Mouse (Mus musculus): Measurements from ENCODE around the gene Pcyox1.
"Not testable (repeated sequence)": the region's sequence is repeated elsewhere in the genome, so short reads cannot be mapped to it uniquely, and the experiment has no call there.

Gene Pcyox1

GRCm38 (mm10) chr6:86397257-86397980 lies 465 bp upstream of the Pcyox1 start:
- peak; percentile 22 for DNase-seq

- peak; percentile 23 for DNase-seq
These were observed 985 bp downstream of the Pcyox1 start for GRCm38 (mm10) chr6:86395969-86396368.

DNA sequence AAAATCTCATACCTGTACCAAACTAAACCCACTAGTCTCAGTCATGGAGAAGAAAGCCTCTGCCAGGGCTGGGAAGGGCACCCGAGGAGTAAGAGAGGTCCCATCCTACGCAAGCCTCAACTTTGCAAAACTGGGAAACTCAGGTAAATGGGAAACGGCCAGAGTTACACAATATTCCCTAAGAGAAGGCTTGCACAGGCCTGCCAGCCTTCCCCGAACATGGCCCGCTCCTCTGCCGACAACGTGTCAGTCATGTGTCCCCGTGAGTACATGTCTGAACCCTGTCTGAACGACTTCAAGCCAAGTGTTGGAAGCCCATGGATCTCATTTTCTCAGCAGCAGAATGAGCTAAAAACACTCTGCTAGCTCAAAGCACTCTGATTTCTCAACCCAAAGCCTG lies 1.9 kb downstream of the Pcyox1 start:
- peak; percentile 29 for DNase-seq

DNA sequence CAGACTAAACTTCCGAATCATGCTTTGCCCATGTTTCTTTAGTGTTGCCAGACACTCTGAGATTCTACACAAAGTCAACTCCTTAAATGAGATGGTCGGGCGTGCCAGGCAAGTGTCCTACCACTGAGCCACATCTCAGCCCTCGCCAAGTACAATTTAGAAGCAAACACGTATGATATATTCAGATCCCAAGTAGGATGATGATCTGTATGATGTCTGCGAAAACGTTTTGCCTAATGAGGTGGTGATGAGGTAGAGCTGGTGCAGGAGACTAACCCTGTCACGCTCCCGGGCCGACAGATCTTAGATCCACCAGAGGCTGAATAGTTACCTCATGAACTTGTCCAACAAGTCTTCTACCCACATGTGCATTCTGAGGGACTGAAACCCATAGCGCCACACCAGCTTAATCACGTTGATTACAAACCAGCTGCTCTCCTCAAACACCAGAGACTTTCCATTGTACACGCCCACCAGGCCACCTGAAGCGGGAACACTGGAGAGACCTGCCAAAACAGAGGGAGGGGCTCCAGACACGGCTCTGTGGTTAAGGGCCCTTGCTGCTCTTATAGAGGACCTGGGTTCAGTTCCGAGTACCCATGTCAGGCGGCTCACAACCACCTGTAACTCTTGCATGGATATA lies 2.8 kb downstream of the Pcyox1 start:
- DNase-seq, result peak; percentile 49

- no peak for DNase-seq
These were observed 3.8 kb downstream of the Pcyox1 start for GRCm38 (mm10) chr6:86393187-86393586.

- no peak for DNase-seq
These were observed 5.6 kb downstream of the Pcyox1 start for GRCm38 (mm10) chr6:86391326-86391725.

DNA sequence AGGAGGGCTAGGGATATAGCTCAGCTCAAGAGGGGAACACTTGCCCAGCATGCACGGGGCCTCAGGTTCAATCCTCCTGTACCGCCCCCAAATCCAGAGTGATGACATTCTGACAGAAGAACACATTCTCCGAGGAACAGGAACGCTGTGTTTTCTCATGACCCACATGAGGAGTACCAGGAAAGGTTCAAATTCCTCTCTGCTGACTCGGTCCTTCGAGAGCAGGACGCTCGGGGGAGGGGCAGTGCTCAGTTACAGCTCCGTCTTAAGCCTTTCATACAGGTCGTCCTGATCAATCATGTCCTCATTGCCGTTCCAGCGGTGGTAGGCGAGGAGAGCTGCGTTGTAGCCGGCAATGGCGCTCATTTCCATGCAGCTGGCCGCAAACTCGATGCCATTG lies 8.5 kb downstream of the Pcyox1 start:
- DNase-seq, result no peak

- no peak for DNase-seq
These were observed 9.6 kb downstream of the Pcyox1 start for GRCm38 (mm10) chr6:86387313-86387712.

GRCm38 (mm10) chr6:86385362-86386104 lies 11.4 kb downstream of the Pcyox1 start:
- DNase-seq, result no peak

GRCm38 (mm10) chr6:86384692-86385091 lies 12.3 kb downstream of the Pcyox1 start:
- no peak for DNase-seq

- no peak for DNase-seq
These were observed 13.6 kb downstream of the Pcyox1 start for GRCm38 (mm10) chr6:86383370-86383769.

DNA sequence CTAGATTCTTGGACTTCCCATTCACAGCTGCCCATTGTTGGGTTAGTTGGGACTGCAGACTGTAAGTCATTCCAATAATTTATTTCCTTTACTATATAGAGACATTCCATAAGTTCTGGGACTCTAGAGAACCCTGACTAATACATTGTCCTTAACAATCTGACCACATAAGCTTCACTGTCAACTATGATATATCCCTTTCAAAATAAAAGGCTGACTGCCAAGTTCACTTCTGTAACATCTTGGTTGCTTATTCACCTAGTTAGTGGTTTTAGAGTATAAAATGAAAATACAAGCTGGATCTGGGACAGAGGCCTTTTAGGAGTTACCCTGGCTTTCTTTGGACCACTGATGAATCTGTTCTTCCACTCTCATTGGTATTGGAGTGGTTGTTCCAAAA lies 14.4 kb downstream of the Pcyox1 start:
- DNase-seq, result no peak

- DNase-seq, result not testable (repeated sequence)
These were observed 16.8 kb downstream of the Pcyox1 start for GRCm38 (mm10) chr6:86380112-86380511.

DNA sequence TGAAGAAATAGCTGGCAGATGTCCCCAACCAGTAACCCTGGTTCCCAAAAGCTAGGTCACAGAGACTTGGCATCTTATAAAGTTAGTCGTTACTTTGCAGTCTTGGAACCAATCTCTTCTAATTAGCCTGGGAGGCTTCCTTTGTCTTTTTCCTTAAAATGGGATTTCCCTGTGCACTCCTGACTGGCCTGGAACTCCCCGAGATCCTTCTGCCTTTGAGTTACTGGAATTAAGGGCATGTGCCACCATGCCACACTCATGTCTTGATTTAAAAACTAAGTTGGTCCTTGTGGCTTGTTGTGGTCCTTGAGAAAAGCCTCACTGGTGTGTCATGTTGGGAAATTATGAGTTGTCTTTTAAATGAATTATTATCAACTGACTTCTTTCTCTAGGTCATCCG lies 18.6 kb downstream of the Pcyox1 start:
- no peak for DNase-seq

DNA sequence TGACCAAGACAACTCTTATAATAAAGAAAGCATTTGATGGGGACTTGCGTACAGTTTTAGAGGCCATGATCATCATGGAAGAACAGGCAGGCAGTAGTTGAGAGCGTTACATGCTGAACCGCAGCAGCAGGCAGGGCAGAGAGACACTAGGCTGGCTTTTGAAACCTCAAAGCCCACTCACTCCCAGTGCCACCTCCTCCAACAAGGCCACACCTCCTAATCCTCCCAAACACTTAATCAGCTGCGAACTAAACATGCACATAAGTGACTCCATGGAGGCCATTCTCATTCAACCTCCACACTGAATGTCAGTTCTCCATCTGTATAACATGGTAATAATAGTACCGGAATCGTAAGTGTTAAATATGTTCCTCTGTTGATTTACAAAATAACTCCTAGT lies 23.4 kb downstream of the Pcyox1 start:
- no peak for DNase-seq

DNA sequence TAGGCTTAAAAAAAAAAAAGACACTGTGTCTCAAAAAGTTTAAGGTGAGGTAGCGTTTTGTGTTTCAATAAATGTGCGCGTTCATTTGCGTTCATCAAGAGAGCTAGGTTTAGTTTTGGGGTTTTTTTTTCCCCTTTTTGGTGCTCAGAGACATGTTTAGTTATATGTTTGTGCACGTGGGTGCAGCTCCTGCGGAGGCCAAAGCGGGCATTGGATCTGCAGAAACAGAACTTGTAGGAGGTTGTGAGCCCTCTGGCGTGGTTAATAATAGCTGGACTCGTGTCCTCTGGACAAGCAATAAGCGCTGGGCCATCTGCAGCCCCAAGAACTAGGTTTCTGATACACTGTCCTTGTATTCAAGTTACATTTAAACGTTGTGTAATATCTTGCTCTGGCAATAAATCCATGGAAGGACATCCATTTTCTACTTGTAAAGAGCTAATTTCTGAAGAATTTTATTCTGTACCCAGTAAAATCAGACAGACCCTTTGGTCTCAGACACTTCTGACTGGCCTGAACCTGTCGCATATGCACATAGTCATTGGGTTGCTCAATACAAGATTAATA lies 24.9 kb downstream of the Pcyox1 start:
- peak; percentile 28 for DNase-seq

DNA sequence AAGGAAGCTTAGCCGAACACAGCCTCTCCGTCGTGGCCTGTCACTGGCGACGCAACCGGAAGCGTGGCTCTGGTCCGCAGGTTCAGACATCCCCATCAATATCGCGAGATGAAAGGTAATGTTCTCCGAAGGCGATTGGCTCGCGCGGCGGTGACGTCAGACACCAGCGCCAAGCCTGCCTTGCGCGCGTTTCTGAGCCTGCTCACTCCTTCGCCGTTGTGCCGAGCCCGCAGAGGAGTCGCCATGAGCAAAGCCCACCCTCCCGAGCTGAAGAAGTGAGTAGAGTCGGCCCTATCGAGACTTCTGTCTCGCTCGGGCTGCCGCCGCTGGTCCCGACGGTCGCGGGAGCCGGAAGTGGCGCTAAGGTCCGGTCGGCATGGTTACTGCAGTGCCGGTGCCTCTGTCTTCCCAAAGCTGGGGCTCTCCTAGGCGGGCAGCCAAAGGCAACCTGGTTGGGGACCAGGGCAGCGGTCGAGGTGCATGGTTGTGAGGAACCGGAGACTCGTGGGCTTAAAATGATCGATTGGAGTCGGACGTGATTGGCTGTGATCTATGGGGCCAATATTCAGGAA lies 25.5 kb downstream of the Pcyox1 start:
- peak; percentile 97 for DNase-seq

GRCm38 (mm10) chr6:86370764-86371339 lies 26.1 kb downstream of the Pcyox1 start, which contains the start of gene Snrpg:
Snrpg (plus strand) TSS chr6:86371304.
- no peak for DNase-seq

DNA sequence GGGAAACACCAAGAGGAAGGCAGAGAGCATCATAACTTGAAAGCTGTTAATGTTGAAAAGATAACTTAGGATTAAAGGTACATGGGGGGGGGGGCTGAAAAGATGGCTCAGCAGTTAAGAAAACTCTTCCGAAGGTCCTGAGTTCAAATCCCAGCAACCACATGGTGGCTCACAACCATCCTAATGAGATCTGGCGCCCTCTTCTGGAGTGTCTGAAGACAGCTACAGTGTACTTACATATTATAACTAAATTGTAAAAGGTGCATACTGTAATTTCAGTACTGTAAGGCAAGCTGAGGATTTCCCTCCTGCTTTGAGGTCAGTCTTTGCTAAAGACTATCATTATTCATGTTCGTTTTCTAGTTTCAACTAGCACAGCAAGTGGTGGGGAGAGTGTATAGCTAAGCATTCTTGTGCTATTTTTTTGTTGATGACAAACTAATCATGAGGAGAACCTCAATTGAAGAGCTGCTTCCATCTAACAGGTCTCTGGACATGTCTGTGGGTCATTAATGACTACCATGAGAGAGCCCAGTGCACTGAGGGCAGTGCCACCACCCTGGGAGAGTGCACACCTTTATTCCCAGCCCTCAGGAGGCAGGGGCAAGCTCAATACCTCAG lies 26.8 kb downstream of the Pcyox1 start:
- DNase-seq, result no peak

DNA sequence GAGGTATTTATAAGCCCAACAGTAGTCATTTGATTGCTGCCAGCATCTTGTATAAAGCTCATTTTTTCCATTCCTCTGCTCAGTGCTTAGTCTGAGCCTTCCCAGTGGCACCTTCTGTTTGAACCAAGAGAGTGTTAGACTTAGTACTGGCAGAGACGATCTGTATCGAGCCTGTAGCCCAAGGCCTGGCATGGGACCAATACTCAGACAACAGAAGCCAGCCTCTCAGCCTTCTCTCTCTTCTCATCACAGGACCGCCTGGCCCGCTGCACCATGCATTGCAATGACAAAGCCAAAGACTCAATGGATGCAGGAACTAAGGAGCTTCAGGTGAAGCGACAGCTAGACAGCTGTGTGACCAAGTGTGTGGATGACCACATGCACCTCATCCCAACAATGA lies 28.5 kb downstream of the Pcyox1 start:
- DNase-seq, result peak; percentile 33

GRCm38 (mm10) chr6:86366853-86367249 lies 30.1 kb downstream of the Pcyox1 start:
- DNase-seq, result no peak

GRCm38 (mm10) chr6:86366125-86366852 lies 30.7 kb downstream of the Pcyox1 start:
- DNase-seq, result peak; percentile 77
